Mouse (Mus musculus) retina, embryonic 14.5 days (tissue): Measurements from ENCODE around the gene Arfgef3.
"Not testable (repeated sequence)": the region's sequence is repeated elsewhere in the genome, so short reads cannot be mapped to it uniquely, and the experiment has no call there.

Experiments used
- DNase-seq: peaks from one replicate; pipeline ENCODE4 v3.0.0-alpha.2; 2015; ENCODE audit warnings: low spot score

The Arfgef3 gene

DNA sequence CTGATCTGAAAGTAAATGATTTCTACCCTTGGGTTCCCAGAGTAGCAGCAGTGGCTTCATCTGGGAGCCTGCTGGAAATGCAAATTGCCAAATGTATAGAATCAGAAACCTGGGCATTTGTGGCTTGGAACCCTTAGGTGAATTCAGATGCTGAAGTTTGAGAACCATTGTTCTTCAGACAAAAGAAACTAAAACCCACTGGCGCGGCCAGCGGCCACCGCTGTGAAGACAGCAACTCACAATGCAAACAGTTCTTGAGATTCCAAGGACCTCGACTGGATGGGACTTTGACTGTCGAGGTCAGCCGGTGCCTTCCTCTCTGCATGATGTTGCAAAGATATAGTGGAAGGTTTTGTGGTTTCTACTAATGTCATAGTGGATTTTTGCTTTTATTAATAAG is 159.6 kb downstream of the Arfgef3 start:
- DNase-seq, result peak; percentile 36

DNA sequence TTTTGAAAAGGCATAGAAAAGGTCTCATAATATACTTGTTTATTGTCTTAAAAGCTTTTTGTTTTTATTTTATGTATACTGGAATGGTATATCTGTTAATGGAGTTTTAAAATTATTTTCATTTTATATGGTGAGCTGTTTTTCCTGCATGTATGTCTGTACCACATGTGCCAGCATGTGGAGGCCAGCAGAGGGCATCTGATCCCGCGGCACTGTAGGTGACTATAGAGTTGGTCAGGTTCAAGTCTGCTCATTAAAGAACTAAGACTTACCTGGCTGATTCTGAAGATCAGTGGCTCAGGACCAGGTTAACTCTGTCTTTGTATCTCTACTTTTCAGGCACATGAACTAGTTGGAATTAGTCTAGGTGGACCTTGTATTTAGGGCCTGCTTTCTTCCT is 171.2 kb downstream of the Arfgef3 start:
- no peak for DNase-seq

- peak; percentile 73 for DNase-seq
Measured at GRCm38 (mm10) chr10:18562940-18563339, 180.8 kb downstream of the Arfgef3 start.

DNA sequence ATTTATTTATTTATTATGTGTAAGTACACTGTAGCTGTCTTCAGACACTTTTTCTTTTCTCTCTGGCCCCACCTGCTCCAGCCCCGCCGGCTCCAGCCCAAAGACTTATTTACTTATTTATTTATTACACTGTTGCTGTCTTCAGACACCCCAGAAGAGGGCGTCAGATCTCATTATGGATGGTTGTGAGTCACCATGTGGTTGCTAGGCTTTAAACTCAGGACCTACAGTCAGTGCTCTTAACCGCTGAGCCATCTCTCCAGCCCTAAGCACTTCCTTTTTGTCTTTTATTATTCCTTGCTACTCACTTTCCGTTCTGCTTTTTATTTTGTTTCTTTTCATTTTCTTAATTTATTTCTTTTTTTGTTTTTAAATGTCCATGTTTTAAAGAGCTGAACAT is 182.3 kb downstream of the Arfgef3 start:
- no peak for DNase-seq

- DNase-seq, result not testable (repeated sequence)
Measured at GRCm38 (mm10) chr10:18559076-18559475, 184.7 kb downstream of the Arfgef3 start.

DNA sequence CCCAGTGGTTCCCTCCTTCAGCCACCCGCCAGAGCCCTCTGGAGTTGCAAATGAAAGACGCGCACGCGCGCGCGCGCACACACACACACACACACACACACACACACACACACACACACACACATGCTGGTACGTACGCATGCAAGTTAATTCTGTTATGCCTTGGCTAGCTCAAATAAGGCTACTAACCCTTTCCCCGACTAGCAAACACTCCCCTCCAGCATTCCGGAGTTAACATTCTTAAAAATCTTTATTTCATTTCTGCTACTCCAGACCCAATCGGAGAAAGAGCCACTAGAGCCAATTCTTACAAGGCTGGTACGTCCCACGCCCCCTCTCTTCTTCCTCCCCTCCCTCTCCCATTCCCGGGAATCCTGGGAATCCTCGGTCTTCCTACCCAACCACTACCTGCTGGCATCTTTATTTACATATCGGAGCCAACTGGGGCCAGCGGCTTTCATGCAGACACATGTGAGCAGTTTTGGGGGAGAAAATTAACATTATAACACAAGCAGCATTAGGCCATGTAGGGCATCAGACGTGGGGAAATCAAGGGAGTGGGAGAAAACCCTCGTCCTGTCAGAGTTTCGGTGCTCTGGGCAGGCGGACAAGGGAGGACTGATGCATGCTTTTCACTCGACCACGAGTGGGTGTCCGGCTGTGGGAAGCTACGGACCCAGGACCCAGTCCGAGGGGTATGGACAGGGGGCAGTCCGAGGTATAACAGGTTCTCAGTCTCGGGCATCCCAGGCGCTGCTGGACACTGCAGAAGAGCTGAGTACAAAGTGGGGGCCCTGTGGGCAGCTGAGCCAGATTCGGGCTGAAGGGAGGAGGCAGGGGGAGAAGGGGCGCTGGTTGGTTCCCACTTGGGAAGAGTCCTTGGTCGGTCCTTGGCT is 194.2 kb downstream of the Arfgef3 start:
- peak; percentile 40 for DNase-seq

GRCm38 (mm10) chr10:18547381-18547780 is 196.4 kb downstream of the Arfgef3 start:
- no peak for DNase-seq

DNA sequence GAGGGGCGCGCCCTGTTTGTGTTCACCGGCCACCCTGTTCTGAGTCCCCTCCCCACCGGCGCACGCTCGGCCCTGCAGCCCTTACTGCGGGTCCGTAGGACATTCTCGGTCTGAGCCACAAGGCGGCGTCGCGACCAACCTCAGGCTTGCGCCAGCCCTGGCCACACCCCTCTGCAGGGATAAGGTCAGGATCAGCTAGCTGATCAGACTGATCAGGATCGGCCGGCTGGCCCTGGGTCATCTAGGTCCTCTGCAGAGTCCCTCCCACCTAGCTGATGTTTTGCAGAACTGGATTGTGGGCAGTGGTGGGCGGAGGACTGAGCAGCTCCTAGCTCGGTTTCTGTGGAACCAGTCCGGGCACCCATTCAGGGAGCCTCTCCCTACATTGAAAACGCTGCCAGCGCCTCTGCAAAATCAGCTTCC is 197.9 kb downstream of the Arfgef3 start, which contains the start of gene Hebp2:
Gene Hebp2 (minus strand): TSS at position 264 of the 423 bp plus-strand sequence.
- DNase-seq, result peak; percentile 92

DNA sequence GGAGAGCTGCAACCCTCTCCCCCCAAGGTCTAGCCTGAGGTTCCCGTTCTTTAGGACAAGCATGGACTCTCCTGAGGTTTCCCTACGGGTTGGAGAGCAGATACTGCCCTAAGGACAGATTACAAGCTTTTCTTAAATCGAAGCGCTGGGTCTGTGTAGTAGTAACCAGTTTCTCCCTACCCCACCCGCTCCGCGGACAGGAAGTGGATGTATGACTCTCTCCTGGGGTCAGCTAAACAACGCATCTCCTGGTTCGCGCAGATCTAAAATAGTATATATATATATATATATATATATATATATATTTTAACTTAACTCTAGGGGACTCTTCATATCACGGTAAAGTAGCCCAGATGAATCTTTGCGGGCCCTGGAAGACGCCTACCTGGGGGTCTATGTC is 198.4 kb downstream of the Arfgef3 start:
- DNase-seq, result peak; percentile 31

- no peak for DNase-seq
Measured at GRCm38 (mm10) chr10:18536889-18537288, 206.9 kb downstream of the Arfgef3 start.

DNA sequence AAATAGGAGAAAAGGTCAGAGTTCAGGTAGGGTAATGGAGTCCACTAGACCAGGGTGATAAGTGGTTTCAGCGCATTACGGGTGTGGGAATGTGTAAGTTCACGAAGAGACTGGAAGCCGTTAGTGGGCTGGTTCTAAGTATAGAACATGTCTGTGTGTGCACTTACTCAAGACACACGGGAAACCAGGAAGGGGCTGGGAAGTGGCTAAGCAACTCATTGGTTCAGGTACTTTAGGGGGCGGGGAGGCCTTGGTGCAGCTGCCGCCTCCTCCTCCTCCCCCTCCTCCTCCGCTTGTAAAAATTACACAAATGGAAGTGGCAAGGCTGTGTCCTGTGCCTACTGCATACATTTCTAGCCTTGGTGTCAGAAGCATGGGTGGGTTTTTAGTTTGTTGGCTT is 211.5 kb downstream of the Arfgef3 start:
- no peak for DNase-seq
